ENCODE assay signal across 9 mouse cellular contexts in the genomic region with DNA sequence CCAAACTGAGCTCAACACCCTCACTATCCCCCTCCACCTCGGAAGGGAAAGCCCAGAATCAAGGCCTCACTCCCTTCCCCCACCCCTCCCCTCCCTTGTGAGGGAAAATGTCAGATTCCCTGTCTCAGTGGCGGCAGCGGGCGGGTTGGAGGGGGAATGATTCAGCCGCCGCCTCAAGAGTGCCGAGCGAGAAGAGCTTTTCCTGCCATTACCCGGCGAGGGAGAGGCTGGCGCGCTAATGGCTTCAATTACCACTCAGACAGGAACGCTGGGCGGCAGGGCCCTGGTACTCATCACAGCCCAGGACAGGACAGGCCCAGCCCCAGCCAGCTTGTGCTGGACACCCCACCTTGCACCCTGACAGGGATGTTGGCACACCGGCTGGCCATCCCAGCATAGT. TPM values are rescaled to one million over a fixed set of nuclear protein-coding genes. Genes with fewer than 3 reads are reported as not detected.
DNase-seq lines count a peak whose midpoint lies in the region; ATAC-seq and TF ChIP-seq lines count a peak whose summit lies in the region.
"Had no signal": no experiment of that assay in that cellular context is flagged by ENCODE, and none has a peak within 500 bp of the region (broad histone marks: within the 10 kb centered on the region; RNA-seq: fewer than 3 reads in every experiment).

No protein-coding gene starts in this region.

- H3K9me3 ChIP-seq in heart, postnatal 0 days (replicated peaks; ENCODE audit: control insufficient read depth, low read length): no peaks in the 10 kb centered on the region
- H3K9me3 ChIP-seq in forebrain, embryonic 16.5 days (ENCODE audit: control insufficient read depth, low read length): no peaks in the 10 kb centered on the region; the same call in 1 of the 2 replicates

- no peak for DNase-seq in heart, postnatal 0 days (ENCODE audit: low spot score)
- DNase-seq in heart, postnatal 10 days: no peak
- peak; percentile 48 for DNase-seq in adrenal gland, adult 8-10 months
- peak; percentile 49 to 74 for DNase-seq in lung, postnatal 4 days
- no peak for DNase-seq in left cerebral cortex, adult 11 months (ENCODE audit: low spot score)
- DNase-seq in yolk sac, embryonic 10.5 days (ENCODE audit: low spot score): no peak
- no peak for DNase-seq in spleen, postnatal 36 days (ENCODE audit: low spot score in 2 of 2)

- TF ChIP-seq CTCF in heart, postnatal 0 days (IDR thresholded peaks at IDR 0.05; ENCODE audit: low read depth): no peak

- H3K4me2 ChIP-seq in heart, postnatal 0 days (ENCODE audit: low read depth, low read length): peak overlapping the region; percentile 30
- 0 out of 2 replicates have a peak overlapping the region, but pooled peaks have one; percentile 18 for H3K4me2 ChIP-seq in forebrain, embryonic 16.5 days (ENCODE audit: low read length)

- ATAC-seq in heart, postnatal 0 days (ENCODE audit: insufficient read depth, low read depth): peak; percentile 5; the same call in 1 of the 2 replicates
- ATAC-seq in forebrain, embryonic 16.5 days: peak; percentile 26; the same call in 1 of the 2 replicates

- intact Hi-C loops in heart, postnatal 10 days (cut with DNase I): no loop called here

- H3K27ac ChIP-seq in heart, postnatal 0 days (ENCODE audit: low read depth): peak overlapping the region; percentile 64
- H3K27ac ChIP-seq in forebrain, embryonic 16.5 days (ENCODE audit: low read length): peak overlapping the region; percentile 77

- 0 out of 2 replicates have a peak, but pooled peaks cover 9% of the 10 kb centered on the region for H3K36me3 ChIP-seq in heart, postnatal 0 days (replicated peaks; ENCODE audit: control insufficient read depth, insufficient read depth, low read length)
- H3K36me3 ChIP-seq in forebrain, embryonic 16.5 days (ENCODE audit: control insufficient read depth, insufficient read depth): peaks cover 3% of the 10 kb centered on the region; the same call in 1 of the 2 replicates

- no peak for TF ChIP-seq EP300 in heart, postnatal 0 days (IDR thresholded peaks at IDR 0.05; ENCODE audit: low read depth)

- H3K9ac ChIP-seq in heart, postnatal 0 days (replicated peaks; ENCODE audit: low read depth, low read length): peak overlapping the region; percentile 31; the same call in 1 of the 2 replicates
- H3K9ac ChIP-seq in forebrain, embryonic 16.5 days (replicated peaks; ENCODE audit: low read depth, low read length): peak overlapping the region; percentile 35

- peaks cover 39% of the 10 kb centered on the region for H3K4me1 ChIP-seq in heart, postnatal 0 days (ENCODE audit: control insufficient read depth, insufficient read depth)
- peaks cover 38% of the 10 kb centered on the region for H3K4me1 ChIP-seq in forebrain, embryonic 16.5 days (replicated peaks; ENCODE audit: control insufficient read depth, insufficient read depth, low read length)

- H3K27me3 ChIP-seq in heart, postnatal 0 days (ENCODE audit: control insufficient read depth, insufficient read depth, low read length): no peaks in the 10 kb centered on the region
- H3K27me3 ChIP-seq in forebrain, embryonic 16.5 days (replicated peaks; ENCODE audit: control insufficient read depth, insufficient read depth, low read length): no peaks in the 10 kb centered on the region

- no peak overlapping the region for H3K4me3 ChIP-seq in heart, postnatal 0 days (ENCODE audit: low read depth, low read length)
- no peak overlapping the region for H3K4me3 ChIP-seq in forebrain, embryonic 16.5 days (replicated peaks; ENCODE audit: low read length)
- H3K4me3 ChIP-seq: erythroblast, embryonic 14.5 days had no signal

- WGBS in heart, postnatal 0 days: 20% methylated on average over 15 of the region's 15 CpGs
- WGBS in forebrain, embryonic 16.5 days: 26% methylated on average over 15 of the region's 15 CpGs

RNA-seq across cellular contexts. Expression of a gene that starts 25.6 kb away (rescaled TPM):
- 33.7 and 40.8 TPM in 2 replicates for total RNA-seq in heart, postnatal 0 days (2014; rRNA removed; ENCODE audit: low replicate concordance)
- polyA plus RNA-seq in heart, postnatal 0 days (2015; fragmentation: Nextera tagmentation; extraction: Ambion mirVana): 5.2 and 5.9 TPM in 2 replicates
- total RNA-seq in heart, postnatal 10 days (2021): 10 to 100 TPM; 22.6 to 29.3 TPM
- total RNA-seq in adrenal gland, adult 8-10 months (2022): 10 to 100 TPM; 49.6 to 81.8 (median 63.1) TPM
- polyA plus RNA-seq in forebrain, embryonic 16.5 days (2015; fragmentation: Nextera tagmentation; extraction: Ambion mirVana): 77.0 and 81.6 TPM in 2 replicates

Comparison
In these comparisons a context has a peak if more than half of its experiments do, and no peak if none do; other contexts are left out.
1. DNase-seq: peak in adrenal gland, adult 8-10 months (single experiment) and lung, postnatal 4 days (2 of 2); none in heart, postnatal 0 days (single experiment), heart, postnatal 10 days (0 of 2), left cerebral cortex, adult 11 months (single experiment), yolk sac, embryonic 10.5 days (single experiment) and spleen, postnatal 36 days (0 of 2).